ENCODE assay signal across 25 mouse cellular contexts in the genomic region with DNA sequence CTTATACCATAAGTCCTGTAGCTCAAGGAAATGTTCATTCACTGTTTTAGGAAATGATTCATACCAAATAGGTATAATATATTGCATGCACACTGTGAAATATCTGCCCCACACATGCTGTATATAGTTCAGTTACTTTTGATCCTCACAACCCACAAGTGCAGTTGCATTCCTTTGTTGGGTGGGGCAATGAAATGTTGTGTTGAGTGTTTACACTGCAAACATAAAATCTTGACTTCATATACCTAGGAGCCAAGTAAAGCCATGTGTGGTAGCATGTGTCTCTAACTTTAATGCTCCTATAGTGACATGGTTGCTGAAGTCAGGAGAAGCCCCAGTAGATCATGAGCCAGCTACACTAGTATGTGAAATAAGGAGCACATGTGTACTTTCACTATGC.
"Had no signal": no experiment of that assay in that cellular context is flagged by ENCODE, and none has a peak within 500 bp of the region (broad histone marks: within the 10 kb centered on the region; RNA-seq: fewer than 3 reads in every experiment).

No protein-coding gene starts in this region.

- DNase-seq: forebrain, postnatal 0 days; gastrocnemius, postnatal 14 days; gastrocnemius, postnatal 36 days; heart, adult 18-20 months; heart, postnatal 14 days; heart, postnatal 36 days; kidney, adult 11 months; kidney, adult 2 months; kidney, adult 9 months; kidney, postnatal 14 days; kidney, postnatal 36 days; layer of hippocampus, adult 9-11 months; layer of hippocampus, postnatal 36 days; left cerebral cortex, postnatal 4 days had no signal

- H3K9me3 ChIP-seq: heart, embryonic 13.5 days; heart, embryonic 15.5 days; hindbrain, embryonic 13.5 days; hindbrain, embryonic 15.5 days; kidney, embryonic 15.5 days; limb, embryonic 13.5 days; limb, embryonic 15.5 days had no signal

- H3K9ac ChIP-seq: forebrain, postnatal 0 days; heart, embryonic 13.5 days; heart, embryonic 15.5 days; hindbrain, embryonic 13.5 days; hindbrain, embryonic 15.5 days; kidney, embryonic 15.5 days; limb, embryonic 13.5 days; limb, embryonic 15.5 days had no signal

- H3K27ac ChIP-seq: heart, embryonic 13.5 days; heart, embryonic 15.5 days; hindbrain, embryonic 13.5 days; hindbrain, embryonic 15.5 days; hindbrain, postnatal 0 days; kidney, embryonic 15.5 days; kidney, postnatal 0 days; limb, embryonic 13.5 days; limb, embryonic 15.5 days had no signal

- H3K4me3 ChIP-seq: heart, embryonic 13.5 days; heart, embryonic 15.5 days; hindbrain, embryonic 13.5 days; hindbrain, embryonic 15.5 days; kidney, embryonic 15.5 days; limb, embryonic 13.5 days; limb, embryonic 15.5 days had no signal

- H3K36me3 ChIP-seq: heart, embryonic 13.5 days; heart, embryonic 15.5 days; hindbrain, embryonic 13.5 days; hindbrain, embryonic 15.5 days; kidney, embryonic 15.5 days; limb, embryonic 13.5 days; limb, embryonic 15.5 days had no signal

- ATAC-seq: forebrain, postnatal 0 days; hindbrain, postnatal 0 days; intestine, embryonic 16.5 days had no signal

- H3K4me1 ChIP-seq: heart, embryonic 13.5 days; heart, embryonic 15.5 days; hindbrain, embryonic 13.5 days; hindbrain, embryonic 15.5 days; kidney, embryonic 15.5 days; limb, embryonic 13.5 days; limb, embryonic 15.5 days had no signal

- H3K27me3 ChIP-seq: heart, embryonic 13.5 days; heart, embryonic 15.5 days; hindbrain, embryonic 13.5 days; hindbrain, embryonic 15.5 days; kidney, embryonic 15.5 days; limb, embryonic 13.5 days; limb, embryonic 15.5 days had no signal

- H3K4me2 ChIP-seq: heart, embryonic 11.5 days; heart, embryonic 13.5 days; heart, embryonic 15.5 days; hindbrain, embryonic 13.5 days; hindbrain, embryonic 15.5 days; kidney, embryonic 15.5 days; limb, embryonic 13.5 days; limb, embryonic 15.5 days had no signal
